Mouse (Mus musculus): Measurements from ENCODE around the gene Glt6d1. TPM values are rescaled to one million over a fixed set of nuclear protein-coding genes. Genes with fewer than 3 reads are reported as not detected.

Glt6d1 gene
- polyA plus RNA-seq, 1 experiment from 2014 or later, result not detected

- Histone ChIP-seq H3K4me3 (no peak overlapping the region), H3K9ac (no peak overlapping the region), H3K4me2 (no peak overlapping the region), H3K9me3 (no peaks in the 10 kb centered on the region), H3K36me3 (replicated peaks) (no peaks in the 10 kb centered on the region), H3K27me3 (replicated peaks) (no peaks in the 10 kb centered on the region), H3K27ac (no peak overlapping the region), H3K4me1 (no peaks in the 10 kb centered on the region)
- 88% methylated on average over 3 of the region's 3 CpGs for WGBS
- ATAC-seq (replicated peaks), result no peak
Measured at GRCm38 (mm10) chr2:25844097-25844496, 28.4 kb upstream of the Glt6d1 start.

- 72% methylated on average over 1 of the region's 1 CpGs for WGBS
- Histone ChIP-seq H3K4me2 (no peak overlapping the region), H3K4me3 (no peak overlapping the region), H3K9me3 (no peaks in the 10 kb centered on the region), H3K9ac (no peak overlapping the region), H3K27ac (no peak overlapping the region), H3K27me3 (replicated peaks) (no peaks in the 10 kb centered on the region), H3K4me1 (no peaks in the 10 kb centered on the region), H3K36me3 (replicated peaks) (no peaks in the 10 kb centered on the region)
- ATAC-seq (replicated peaks), result no peak
Measured at GRCm38 (mm10) chr2:25842758-25843157, 27.1 kb upstream of the Glt6d1 start.

GRCm38 (mm10) chr2:25842161-25842560 lies 26.5 kb upstream of the Glt6d1 start:
- no peak overlapping the region for H3K4me2 ChIP-seq
- no peaks in the 10 kb centered on the region for H3K4me1 ChIP-seq
- ATAC-seq (replicated peaks), result no peak
- H3K27me3 ChIP-seq (replicated peaks), result no peaks in the 10 kb centered on the region
- no peak overlapping the region for H3K27ac ChIP-seq
- H3K9me3 ChIP-seq, result no peaks in the 10 kb centered on the region
- H3K4me3 ChIP-seq, result no peak overlapping the region
- H3K9ac ChIP-seq, result no peak overlapping the region
- 82% methylated on average over 4 of the region's 4 CpGs for WGBS
- no peaks in the 10 kb centered on the region for H3K36me3 ChIP-seq (replicated peaks)

GRCm38 (mm10) chr2:25836291-25836690 lies 20.6 kb upstream of the Glt6d1 start:
- Histone ChIP-seq H3K9me3 (no peaks in the 10 kb centered on the region), H3K9ac (no peak overlapping the region), H3K4me2 (no peak overlapping the region), H3K27ac (no peak overlapping the region), H3K4me1 (no peaks in the 10 kb centered on the region), H3K4me3 (no peak overlapping the region), H3K27me3 (replicated peaks) (no peaks in the 10 kb centered on the region), H3K36me3 (replicated peaks) (no peaks in the 10 kb centered on the region)
- peak; percentile 71; the same call in 1 of the 2 replicates for ATAC-seq (replicated peaks)
- 43% methylated on average over 5 of the region's 5 CpGs for WGBS

GRCm38 (mm10) chr2:25830786-25831185 lies 15.1 kb upstream of the Glt6d1 start:
- H3K27ac ChIP-seq, result no peak overlapping the region
- H3K9ac ChIP-seq, result no peak overlapping the region
- H3K27me3 ChIP-seq (replicated peaks), result no peaks in the 10 kb centered on the region
- no peaks in the 10 kb centered on the region for H3K9me3 ChIP-seq
- H3K4me2 ChIP-seq, result no peak overlapping the region
- H3K4me1 ChIP-seq, result no peaks in the 10 kb centered on the region
- ATAC-seq (replicated peaks), result no peak
- no peaks in the 10 kb centered on the region for H3K36me3 ChIP-seq (replicated peaks)
- H3K4me3 ChIP-seq, result no peak overlapping the region
- WGBS, result 87% methylated on average over 3 of the region's 3 CpGs

- H3K9ac ChIP-seq, result no peak overlapping the region
- H3K9me3 ChIP-seq, result no peaks in the 10 kb centered on the region
- no peak for ATAC-seq (replicated peaks)
- no peaks in the 10 kb centered on the region for H3K4me1 ChIP-seq
- 76% methylated on average over 8 of the region's 8 CpGs for WGBS
- H3K36me3 ChIP-seq (replicated peaks), result no peaks in the 10 kb centered on the region
- H3K4me2 ChIP-seq, result no peak overlapping the region
- H3K27ac ChIP-seq, result no peak overlapping the region
- no peaks in the 10 kb centered on the region for H3K27me3 ChIP-seq (replicated peaks)
- no peak overlapping the region for H3K4me3 ChIP-seq
Measured at GRCm38 (mm10) chr2:25828344-25828947, 12.8 kb upstream of the Glt6d1 start.

GRCm38 (mm10) chr2:25824751-25825150 lies 9.1 kb upstream of the Glt6d1 start:
- WGBS, result 86% methylated on average over 3 of the region's 3 CpGs
- Histone ChIP-seq H3K4me3 (no peak overlapping the region), H3K4me2 (no peak overlapping the region), H3K27ac (no peak overlapping the region), H3K36me3 (replicated peaks) (no peaks in the 10 kb centered on the region), H3K9me3 (no peaks in the 10 kb centered on the region), H3K4me1 (no peaks in the 10 kb centered on the region), H3K9ac (no peak overlapping the region), H3K27me3 (replicated peaks) (no peaks in the 10 kb centered on the region)
- ATAC-seq (replicated peaks), result no peak

GRCm38 (mm10) chr2:25822806-25823205 lies 7.2 kb upstream of the Glt6d1 start, which contains the start of gene Lcn9:
Gene Lcn9 (plus strand): TSS chr2:25823153.
- Histone ChIP-seq H3K27me3 (replicated peaks) (no peaks in the 10 kb centered on the region), H3K9ac (no peak within 1 kb of the TSS), H3K4me3 (no peak within 1 kb of the TSS), H3K9me3 (no peaks in the 10 kb centered on the region), H3K36me3 (replicated peaks) (no peaks in the 10 kb centered on the region), H3K27ac (no peak within 1 kb of the TSS), H3K4me1 (no peaks in the 10 kb centered on the region), H3K4me2 (no peak within 1 kb of the TSS)
- ATAC-seq (replicated peaks), result no peak
- WGBS, result 86% methylated on average over 1 of the region's 1 CpGs

- Histone ChIP-seq H3K4me3 (no peak overlapping the region), H3K9me3 (no peaks in the 10 kb centered on the region), H3K4me2 (no peak overlapping the region), H3K27me3 (replicated peaks) (no peaks in the 10 kb centered on the region), H3K9ac (no peak overlapping the region), H3K27ac (no peak overlapping the region), H3K36me3 (replicated peaks) (no peaks in the 10 kb centered on the region), H3K4me1 (no peaks in the 10 kb centered on the region)
- no peak for ATAC-seq (replicated peaks)
- WGBS, result 85% methylated on average over 5 of the region's 5 CpGs
Measured at GRCm38 (mm10) chr2:25813364-25813763, 2.3 kb downstream of the Glt6d1 start.

- ATAC-seq (replicated peaks), result no peak
- H3K27ac ChIP-seq, result no peak overlapping the region
- 84% methylated on average over 2 of the region's 2 CpGs for WGBS
Measured at GRCm38 (mm10) chr2:25811711-25812110, 3.9 kb downstream of the Glt6d1 start.

GRCm38 (mm10) chr2:25798065-25798464 lies 17.6 kb downstream of the Glt6d1 start:
- Histone ChIP-seq H3K9me3 (no peaks in the 10 kb centered on the region), H3K9ac (no peak overlapping the region), H3K27me3 (replicated peaks) (no peaks in the 10 kb centered on the region), H3K4me3 (no peak overlapping the region), H3K4me2 (no peak overlapping the region), H3K36me3 (replicated peaks) (no peaks in the 10 kb centered on the region), H3K27ac (no peak overlapping the region), H3K4me1 (no peaks in the 10 kb centered on the region)
- no peak for ATAC-seq (replicated peaks)
- WGBS, result 25% methylated on average over 5 of the region's 5 CpGs

More at GRCm38 (mm10) chr2:25811711-25812110, 3.9 kb downstream of the Glt6d1 start:
- H3K9me3 ChIP-seq, result no peaks in the 10 kb centered on the region
- H3K27me3 ChIP-seq (replicated peaks), result no peaks in the 10 kb centered on the region
- H3K4me1 ChIP-seq, result no peaks in the 10 kb centered on the region
- H3K36me3 ChIP-seq (replicated peaks), result no peaks in the 10 kb centered on the region
- no peak overlapping the region for H3K4me3 ChIP-seq
- no peak overlapping the region for H3K9ac ChIP-seq
- no peak overlapping the region for H3K4me2 ChIP-seq

GRCm38 (mm10) chr2:25797635-25798034 lies 18.0 kb downstream of the Glt6d1 start:
- no peaks in the 10 kb centered on the region for H3K27me3 ChIP-seq (replicated peaks)
- 35% methylated on average over 2 of the region's 2 CpGs for WGBS
- H3K4me3 ChIP-seq, result no peak overlapping the region
- H3K9ac ChIP-seq, result no peak overlapping the region
- H3K4me1 ChIP-seq, result no peaks in the 10 kb centered on the region
- no peak overlapping the region for H3K27ac ChIP-seq
- H3K9me3 ChIP-seq, result no peaks in the 10 kb centered on the region
- no peak for ATAC-seq (replicated peaks)
- H3K36me3 ChIP-seq (replicated peaks), result no peaks in the 10 kb centered on the region
- H3K4me2 ChIP-seq, result no peak overlapping the region

- H3K4me3 ChIP-seq, result no peak overlapping the region
- H3K9me3 ChIP-seq, result no peaks in the 10 kb centered on the region
- H3K27ac ChIP-seq, result no peak overlapping the region
- 93% methylated on average over 3 of the region's 3 CpGs for WGBS
- no peak overlapping the region for H3K4me2 ChIP-seq
- H3K36me3 ChIP-seq (replicated peaks), result no peaks in the 10 kb centered on the region
- no peak for ATAC-seq (replicated peaks)
- no peak overlapping the region for H3K9ac ChIP-seq
- no peaks in the 10 kb centered on the region for H3K4me1 ChIP-seq
- no peaks in the 10 kb centered on the region for H3K27me3 ChIP-seq (replicated peaks)
Measured at GRCm38 (mm10) chr2:25789092-25789491, 26.6 kb downstream of the Glt6d1 start.

Data from midbrain, embryonic 15.5 days (tissue).